Mouse (Mus musculus): ENCODE data around the gene Duox1. TPM values are rescaled to one million over a fixed set of nuclear protein-coding genes. Genes with fewer than 3 reads are reported as not detected.

Gene Duox1
- polyA plus RNA-seq, 1 experiment from 2014 or later: not detected

GRCm38 (mm10) chr2:122366706-122367105, 51.2 kb downstream of the Duox1 start:
- Histone ChIP-seq H3K36me3 (ENCODE audit: control insufficient read depth, insufficient read depth) (0 out of 2 replicates have a peak, but pooled peaks cover 5% of the 10 kb centered on the region), H3K27me3 (ENCODE audit: control insufficient read depth, insufficient read depth, low read depth, low read length) (no peaks in the 10 kb centered on the region), H3K9me3 (replicated peaks; ENCODE audit: control insufficient read depth, low read length) (no peaks in the 10 kb centered on the region), H3K9ac (ENCODE audit: low read depth, low read length) (no peak overlapping the region), H3K4me2 (ENCODE audit: low read depth, low read length) (no peak overlapping the region), H3K4me1 (ENCODE audit: control insufficient read depth, low read depth, low read length) (peaks cover 49% of the 10 kb centered on the region), H3K4me3 (ENCODE audit: low read depth, low read length) (no peak overlapping the region), H3K27ac (ENCODE audit: low read length) (no peak overlapping the region)
- no peak for ATAC-seq (ENCODE audit: low read depth)
- 80% methylated on average over 5 of the region's 5 CpGs for WGBS (ENCODE audit: insufficient replicate concordance)

- Histone ChIP-seq H3K9ac (ENCODE audit: low read depth, low read length) (no peak overlapping the region), H3K36me3 (ENCODE audit: control insufficient read depth, insufficient read depth) (0 out of 2 replicates have a peak, but pooled peaks cover 5% of the 10 kb centered on the region), H3K4me2 (ENCODE audit: low read depth, low read length) (peak overlapping the region; percentile 97), H3K4me3 (ENCODE audit: low read depth, low read length) (peak overlapping the region; percentile 79; the same call in 1 of the 2 replicates), H3K4me1 (ENCODE audit: control insufficient read depth, low read depth, low read length) (peaks cover 46% of the 10 kb centered on the region), H3K27me3 (ENCODE audit: control insufficient read depth, insufficient read depth, low read depth, low read length) (no peaks in the 10 kb centered on the region), H3K27ac (ENCODE audit: low read length) (no peak overlapping the region), H3K9me3 (replicated peaks; ENCODE audit: control insufficient read depth, low read length) (no peaks in the 10 kb centered on the region)
- WGBS (ENCODE audit: insufficient replicate concordance): 60% methylated on average over 4 of the region's 4 CpGs
- ATAC-seq (ENCODE audit: low read depth): no peak
Observed at GRCm38 (mm10) chr2:122367181-122367580, 51.7 kb downstream of the Duox1 start.

- Histone ChIP-seq H3K4me2 (ENCODE audit: low read depth, low read length) (peak overlapping the region; percentile 97), H3K27ac (ENCODE audit: low read length) (no peak overlapping the region), H3K27me3 (ENCODE audit: control insufficient read depth, insufficient read depth, low read depth, low read length) (no peaks in the 10 kb centered on the region), H3K4me1 (ENCODE audit: control insufficient read depth, low read depth, low read length) (peaks cover 46% of the 10 kb centered on the region), H3K9ac (ENCODE audit: low read depth, low read length) (peak overlapping the region; percentile 83; the same call in 1 of the 2 replicates), H3K36me3 (ENCODE audit: control insufficient read depth, insufficient read depth) (0 out of 2 replicates have a peak, but pooled peaks cover 5% of the 10 kb centered on the region), H3K4me3 (ENCODE audit: low read depth, low read length) (peak overlapping the region; percentile 79), H3K9me3 (replicated peaks; ENCODE audit: control insufficient read depth, low read length) (no peaks in the 10 kb centered on the region)
- 28% methylated on average over 4 of the region's 4 CpGs for WGBS (ENCODE audit: insufficient replicate concordance)
- ATAC-seq (ENCODE audit: low read depth): no peak
Observed at GRCm38 (mm10) chr2:122367701-122368080, 52.2 kb downstream of the Duox1 start.

GRCm38 (mm10) chr2:122368081-122368971, 52.9 kb downstream of the Duox1 start:
- peak; percentile 11 for ATAC-seq (ENCODE audit: low read depth)
- H3K9ac ChIP-seq (ENCODE audit: low read depth, low read length): peak overlapping the region; percentile 83
- peak overlapping the region; percentile 97 for H3K4me2 ChIP-seq (ENCODE audit: low read depth, low read length)
- 0 out of 2 replicates have a peak, but pooled peaks cover 3% of the 10 kb centered on the region for H3K36me3 ChIP-seq (ENCODE audit: control insufficient read depth, insufficient read depth)
- H3K4me1 ChIP-seq (ENCODE audit: control insufficient read depth, low read depth, low read length): peaks cover 46% of the 10 kb centered on the region
- WGBS (ENCODE audit: insufficient replicate concordance): 4% methylated on average over 28 of the region's 55 CpGs
- no peaks in the 10 kb centered on the region for H3K9me3 ChIP-seq (replicated peaks; ENCODE audit: control insufficient read depth, low read length)
- H3K27me3 ChIP-seq (ENCODE audit: control insufficient read depth, insufficient read depth, low read depth, low read length): no peaks in the 10 kb centered on the region
- H3K27ac ChIP-seq (ENCODE audit: low read length): peak overlapping the region; percentile 57
- peak overlapping the region; percentile 79 for H3K4me3 ChIP-seq (ENCODE audit: low read depth, low read length)

GRCm38 (mm10) chr2:122368995-122369739, 53.7 kb downstream of the Duox1 start, which contains the start of gene Shf:
TSS of gene Shf (minus strand) at chr2:122369162.
- peaks cover 38% of the 10 kb centered on the region for H3K4me1 ChIP-seq (ENCODE audit: control insufficient read depth, low read depth, low read length)
- ATAC-seq (ENCODE audit: low read depth): peak; percentile 87
- peak within 1 kb of the TSS; percentile 79 for H3K4me3 ChIP-seq (ENCODE audit: low read depth, low read length)
- WGBS (ENCODE audit: insufficient replicate concordance): under 1% methylated on average over 41 of the region's 54 CpGs
- H3K27me3 ChIP-seq (ENCODE audit: control insufficient read depth, insufficient read depth, low read depth, low read length): no peaks in the 10 kb centered on the region
- peak within 1 kb of the TSS; percentile 57 for H3K27ac ChIP-seq (ENCODE audit: low read length)
- no peaks in the 10 kb centered on the region for H3K36me3 ChIP-seq (ENCODE audit: control insufficient read depth, insufficient read depth)
- H3K9ac ChIP-seq (ENCODE audit: low read depth, low read length): peak within 1 kb of the TSS; percentile 83
- peak within 1 kb of the TSS; percentile 97 for H3K4me2 ChIP-seq (ENCODE audit: low read depth, low read length)
- no peaks in the 10 kb centered on the region for H3K9me3 ChIP-seq (replicated peaks; ENCODE audit: control insufficient read depth, low read length)

GRCm38 (mm10) chr2:122370101-122370750, 54.8 kb downstream of the Duox1 start:
- H3K27ac ChIP-seq (ENCODE audit: low read length): no peak overlapping the region
- H3K9ac ChIP-seq (ENCODE audit: low read depth, low read length): no peak overlapping the region
- H3K9me3 ChIP-seq (replicated peaks; ENCODE audit: control insufficient read depth, low read length): no peaks in the 10 kb centered on the region
- no peaks in the 10 kb centered on the region for H3K36me3 ChIP-seq (ENCODE audit: control insufficient read depth, insufficient read depth)
- H3K4me3 ChIP-seq (ENCODE audit: low read depth, low read length): no peak overlapping the region
- H3K4me1 ChIP-seq (ENCODE audit: control insufficient read depth, low read depth, low read length): peaks cover 31% of the 10 kb centered on the region
- WGBS (ENCODE audit: insufficient replicate concordance): 48% methylated on average over 10 of the region's 10 CpGs
- H3K4me2 ChIP-seq (ENCODE audit: low read depth, low read length): no peak overlapping the region; the same call in 1 of the 2 replicates
- no peak for ATAC-seq (ENCODE audit: low read depth)
- no peaks in the 10 kb centered on the region for H3K27me3 ChIP-seq (ENCODE audit: control insufficient read depth, insufficient read depth, low read depth, low read length)

GRCm38 (mm10) chr2:122372067-122372466, 56.6 kb downstream of the Duox1 start:
- Histone ChIP-seq H3K4me1 (ENCODE audit: control insufficient read depth, low read depth, low read length) (peaks cover 31% of the 10 kb centered on the region), H3K27ac (ENCODE audit: low read length) (no peak overlapping the region), H3K4me3 (ENCODE audit: low read depth, low read length) (no peak overlapping the region), H3K36me3 (ENCODE audit: control insufficient read depth, insufficient read depth) (no peaks in the 10 kb centered on the region), H3K4me2 (ENCODE audit: low read depth, low read length) (no peak overlapping the region), H3K27me3 (ENCODE audit: control insufficient read depth, insufficient read depth, low read depth, low read length) (no peaks in the 10 kb centered on the region), H3K9me3 (replicated peaks; ENCODE audit: control insufficient read depth, low read length) (no peaks in the 10 kb centered on the region), H3K9ac (ENCODE audit: low read depth, low read length) (no peak overlapping the region)
- no peak for ATAC-seq (ENCODE audit: low read depth)
- 57% methylated on average over 3 of the region's 3 CpGs for WGBS (ENCODE audit: insufficient replicate concordance)

- ATAC-seq (ENCODE audit: low read depth): no peak
- Histone ChIP-seq H3K9ac (ENCODE audit: low read depth, low read length) (no peak overlapping the region), H3K9me3 (replicated peaks; ENCODE audit: control insufficient read depth, low read length) (no peaks in the 10 kb centered on the region), H3K4me3 (ENCODE audit: low read depth, low read length) (no peak overlapping the region), H3K36me3 (ENCODE audit: control insufficient read depth, insufficient read depth) (no peaks in the 10 kb centered on the region), H3K4me2 (ENCODE audit: low read depth, low read length) (no peak overlapping the region), H3K27ac (ENCODE audit: low read length) (no peak overlapping the region), H3K27me3 (ENCODE audit: control insufficient read depth, insufficient read depth, low read depth, low read length) (no peaks in the 10 kb centered on the region), H3K4me1 (ENCODE audit: control insufficient read depth, low read depth, low read length) (peaks cover 27% of the 10 kb centered on the region)
- 55% methylated on average over 1 of the region's 1 CpGs for WGBS (ENCODE audit: insufficient replicate concordance)
Observed at GRCm38 (mm10) chr2:122372541-122372940, 57.1 kb downstream of the Duox1 start.
